Comparison of ENCODE assay signal across 29 mouse cellular contexts in genomic region chr5:51823657-51824056, GRCm38 (mm10).
DNase-seq lines count a peak whose midpoint lies in the region; ATAC-seq and TF ChIP-seq lines count a peak whose summit lies in the region.
"Had no signal": no experiment of that assay in that cellular context is flagged by ENCODE, and none has a peak within 500 bp of the region (broad histone marks: within the 10 kb centered on the region; RNA-seq: fewer than 3 reads in every experiment).

No protein-coding gene starts in this region.

- no peak overlapping the region for H3K27ac ChIP-seq in forebrain, embryonic 11.5 days (ENCODE audit: low read depth, low read length)
- H3K27ac ChIP-seq in forebrain, embryonic 12.5 days: no peak overlapping the region
- no peak overlapping the region for H3K27ac ChIP-seq in midbrain, embryonic 14.5 days (replicated peaks; ENCODE audit: low read depth, low read length)
- H3K27ac ChIP-seq in midbrain, embryonic 10.5 days (replicated peaks): no peak overlapping the region
- no peak overlapping the region for H3K27ac ChIP-seq in forebrain, embryonic 14.5 days (ENCODE audit: low read depth, low read length)
- H3K27ac ChIP-seq in forebrain, postnatal 0 days (ENCODE audit: low read depth, low read length): no peak overlapping the region
- H3K27ac ChIP-seq: embryonic facial prominence, embryonic 15.5 days; heart, embryonic 10.5 days; heart, embryonic 13.5 days; hindbrain, embryonic 14.5 days; hindbrain, postnatal 0 days had no signal

- no peak for DNase-seq in forebrain, embryonic 11.5 days (ENCODE audit: low spot score)
- peak; percentile 26 for DNase-seq in midbrain, embryonic 14.5 days
- no peak for DNase-seq in midbrain, embryonic 10.5 days (ENCODE audit: low spot score)
- peak; percentile 79 for DNase-seq in forebrain, embryonic 14.5 days (ENCODE audit: low spot score)
- no peak for DNase-seq in forebrain, postnatal 0 days
- DNase-seq: adrenal gland, postnatal 10 days; adrenal gland, postnatal 36 days; B cell, adult 2 months; cerebellum, adult 11 months; cerebellum, adult 2 months; cerebellum, adult 9-11 months; cerebellum, postnatal 25 days; embryo, embryonic 11 days; gastrocnemius, postnatal 10 days; heart, adult 18-20 months; heart, postnatal 14 days; heart, postnatal 4 days; kidney, adult 2 months had no signal

- H3K9ac ChIP-seq in forebrain, embryonic 11.5 days (ENCODE audit: low read length): no peak overlapping the region
- H3K9ac ChIP-seq in forebrain, embryonic 12.5 days: no peak overlapping the region
- no peak overlapping the region for H3K9ac ChIP-seq in midbrain, embryonic 14.5 days (replicated peaks; ENCODE audit: low read length)
- no peak overlapping the region for H3K9ac ChIP-seq in forebrain, embryonic 14.5 days (ENCODE audit: low read length)
- no peak overlapping the region for H3K9ac ChIP-seq in forebrain, postnatal 0 days
- H3K9ac ChIP-seq: embryonic facial prominence, embryonic 15.5 days; heart, embryonic 13.5 days; hindbrain, embryonic 14.5 days had no signal

- no peaks in the 10 kb centered on the region for H3K36me3 ChIP-seq in forebrain, embryonic 11.5 days (ENCODE audit: control insufficient read depth, insufficient read depth, low read length)
- H3K36me3 ChIP-seq in forebrain, embryonic 12.5 days (replicated peaks): no peaks in the 10 kb centered on the region
- H3K36me3 ChIP-seq in midbrain, embryonic 14.5 days (ENCODE audit: control insufficient read depth, insufficient read depth, low read length): no peaks in the 10 kb centered on the region
- no peaks in the 10 kb centered on the region for H3K36me3 ChIP-seq in midbrain, embryonic 10.5 days
- no peaks in the 10 kb centered on the region for H3K36me3 ChIP-seq in forebrain, embryonic 14.5 days (ENCODE audit: control insufficient read depth, insufficient read depth, low read length)
- H3K36me3 ChIP-seq in forebrain, postnatal 0 days (ENCODE audit: insufficient read depth): no peaks in the 10 kb centered on the region
- H3K36me3 ChIP-seq: embryonic facial prominence, embryonic 15.5 days; G1E; heart, embryonic 10.5 days; heart, embryonic 13.5 days had no signal

- no peak overlapping the region for H3K4me2 ChIP-seq in forebrain, embryonic 11.5 days (ENCODE audit: low read depth, low read length, severe bottlenecking)
- H3K4me2 ChIP-seq in forebrain, embryonic 12.5 days: no peak overlapping the region
- no peak overlapping the region for H3K4me2 ChIP-seq in midbrain, embryonic 14.5 days (ENCODE audit: low read length)
- no peak overlapping the region for H3K4me2 ChIP-seq in forebrain, embryonic 14.5 days (ENCODE audit: low read length)
- H3K4me2 ChIP-seq in forebrain, postnatal 0 days (ENCODE audit: low read depth): no peak overlapping the region
- H3K4me2 ChIP-seq: embryonic facial prominence, embryonic 15.5 days; heart, embryonic 13.5 days; hindbrain, embryonic 14.5 days had no signal

- H3K4me3 ChIP-seq in forebrain, embryonic 11.5 days (ENCODE audit: low read depth, low read length): no peak overlapping the region
- no peak overlapping the region for H3K4me3 ChIP-seq in forebrain, embryonic 12.5 days (replicated peaks)
- H3K4me3 ChIP-seq in midbrain, embryonic 14.5 days (replicated peaks; ENCODE audit: low read depth, low read length): no peak overlapping the region
- no peak overlapping the region for H3K4me3 ChIP-seq in midbrain, embryonic 10.5 days
- H3K4me3 ChIP-seq in forebrain, embryonic 14.5 days (ENCODE audit: low read depth, low read length): no peak overlapping the region
- H3K4me3 ChIP-seq in forebrain, postnatal 0 days (ENCODE audit: low read depth, low read length): no peak overlapping the region
- H3K4me3 ChIP-seq: embryonic facial prominence, embryonic 15.5 days; heart, embryonic 10.5 days; heart, embryonic 13.5 days had no signal

- 35% methylated on average over 2 of the region's 2 CpGs for WGBS in forebrain, embryonic 11.5 days
- WGBS in forebrain, embryonic 12.5 days: 28% methylated on average over 2 of the region's 2 CpGs
- WGBS in midbrain, embryonic 14.5 days: 42% methylated on average over 2 of the region's 2 CpGs
- 74% methylated on average over 2 of the region's 2 CpGs for WGBS in midbrain, embryonic 10.5 days
- WGBS in forebrain, embryonic 14.5 days: 15% methylated on average over 2 of the region's 2 CpGs
- 7% methylated on average over 2 of the region's 2 CpGs for WGBS in forebrain, postnatal 0 days

- no peaks in the 10 kb centered on the region for H3K9me3 ChIP-seq in forebrain, embryonic 11.5 days (ENCODE audit: control insufficient read depth, low read length)
- no peaks in the 10 kb centered on the region for H3K9me3 ChIP-seq in forebrain, embryonic 12.5 days
- H3K9me3 ChIP-seq in midbrain, embryonic 14.5 days (ENCODE audit: control insufficient read depth, low read length): no peaks in the 10 kb centered on the region
- no peaks in the 10 kb centered on the region for H3K9me3 ChIP-seq in midbrain, embryonic 10.5 days (replicated peaks)
- H3K9me3 ChIP-seq in forebrain, embryonic 14.5 days (replicated peaks; ENCODE audit: control insufficient read depth, low read length): no peaks in the 10 kb centered on the region
- no peaks in the 10 kb centered on the region for H3K9me3 ChIP-seq in forebrain, postnatal 0 days (ENCODE audit: low read length)
- H3K9me3 ChIP-seq: embryonic facial prominence, embryonic 15.5 days; heart, embryonic 10.5 days; heart, embryonic 13.5 days had no signal

- 0 out of 2 replicates have a peak, but pooled peaks have one; percentile 39 for ATAC-seq in forebrain, embryonic 11.5 days (replicated peaks; ENCODE audit: low FRiP score)
- no peak for ATAC-seq in forebrain, embryonic 12.5 days (ENCODE audit: low FRiP score)
- ATAC-seq in midbrain, embryonic 14.5 days (ENCODE audit: low FRiP score, low TSS enrichment): no peak
- ATAC-seq in forebrain, embryonic 14.5 days: peak; percentile 73; the same call in 1 of the 2 replicates
- ATAC-seq in forebrain, postnatal 0 days: peak; percentile 20; the same call in 1 of the 2 replicates
- no peak for ATAC-seq in inflammation-experienced regulatory T-cells, adult 6 months
- ATAC-seq: hindbrain, postnatal 0 days; intestine, postnatal 0 days; Patski had no signal

- TF ChIP-seq CTCF in forebrain, postnatal 0 days (IDR thresholded peaks at IDR 0.05; ENCODE audit: low read depth): no peak

- H3K27me3 ChIP-seq in forebrain, embryonic 11.5 days (ENCODE audit: control insufficient read depth, insufficient read depth, low read length): no peaks in the 10 kb centered on the region
- no peaks in the 10 kb centered on the region for H3K27me3 ChIP-seq in forebrain, embryonic 12.5 days
- H3K27me3 ChIP-seq in midbrain, embryonic 14.5 days (ENCODE audit: control insufficient read depth, insufficient read depth, low read length): no peaks in the 10 kb centered on the region
- H3K27me3 ChIP-seq in midbrain, embryonic 10.5 days (ENCODE audit: low read depth, poor library complexity, severe bottlenecking): no peaks in the 10 kb centered on the region
- H3K27me3 ChIP-seq in forebrain, embryonic 14.5 days (replicated peaks; ENCODE audit: control insufficient read depth, insufficient read depth, low read length): no peaks in the 10 kb centered on the region
- H3K27me3 ChIP-seq in forebrain, postnatal 0 days (ENCODE audit: insufficient read depth, low read length): no peaks in the 10 kb centered on the region
- H3K27me3 ChIP-seq: CH12.LX; embryonic facial prominence, embryonic 15.5 days; heart, embryonic 13.5 days; Patski had no signal

- no peaks in the 10 kb centered on the region for H3K4me1 ChIP-seq in forebrain, embryonic 11.5 days (replicated peaks; ENCODE audit: control insufficient read depth, insufficient read depth, low read length)
- H3K4me1 ChIP-seq in forebrain, embryonic 12.5 days: no peaks in the 10 kb centered on the region
- no peaks in the 10 kb centered on the region for H3K4me1 ChIP-seq in midbrain, embryonic 14.5 days (ENCODE audit: control insufficient read depth, insufficient read depth, low read length)
- no peaks in the 10 kb centered on the region for H3K4me1 ChIP-seq in midbrain, embryonic 10.5 days
- 0 out of 2 replicates have a peak, but pooled peaks cover 2% of the 10 kb centered on the region for H3K4me1 ChIP-seq in forebrain, embryonic 14.5 days (ENCODE audit: control insufficient read depth, insufficient read depth, low read length)
- no peaks in the 10 kb centered on the region for H3K4me1 ChIP-seq in forebrain, postnatal 0 days (ENCODE audit: insufficient read depth)
- H3K4me1 ChIP-seq: embryonic facial prominence, embryonic 15.5 days; heart, embryonic 10.5 days; heart, embryonic 13.5 days had no signal

Comparison
In these comparisons a context has a peak if more than half of its experiments do, and no peak if none do; other contexts are left out.
1. ATAC-seq: peak in forebrain, embryonic 11.5 days (single experiment), forebrain, embryonic 14.5 days (single experiment) and forebrain, postnatal 0 days (single experiment); none in forebrain, embryonic 12.5 days (single experiment), midbrain, embryonic 14.5 days (single experiment) and inflammation-experienced regulatory T-cells, adult 6 months (single experiment).
2. DNase-seq: peak in midbrain, embryonic 14.5 days (single experiment) and forebrain, embryonic 14.5 days (single experiment); none in forebrain, embryonic 11.5 days (single experiment), midbrain, embryonic 10.5 days (single experiment) and forebrain, postnatal 0 days (single experiment).